Mouse (Mus musculus): ENCODE measurements around the gene Txndc5. TPM values are rescaled to one million over a fixed set of nuclear protein-coding genes. Genes with fewer than 3 reads are reported as not detected.

Gene Txndc5
- polyA plus RNA-seq, 1 experiment from 2014 or later: 91.6 TPM

DNA sequence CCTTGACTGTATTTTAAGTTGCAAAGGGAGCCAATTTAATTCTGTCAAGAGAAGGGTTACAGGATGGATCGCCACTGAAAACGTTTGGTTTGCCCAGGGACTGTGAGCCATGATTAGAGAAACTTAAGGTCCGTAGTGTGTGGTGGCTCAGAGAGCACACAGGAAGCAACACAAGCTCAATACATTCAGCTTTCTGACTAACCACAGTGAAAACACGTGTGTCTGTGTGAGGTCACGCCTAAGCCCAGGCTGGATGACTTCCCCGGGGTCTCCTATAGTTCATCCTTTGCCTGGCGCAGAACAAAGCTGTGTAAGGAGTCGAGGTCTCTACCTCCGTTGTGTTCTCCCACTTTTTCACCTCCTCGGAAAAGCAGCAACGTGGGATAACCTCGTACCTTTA, 27.3 kb downstream of the Txndc5 start:
- no peak overlapping the region for H3K4me3 ChIP-seq (replicated peaks)
- no peak for ATAC-seq (ENCODE audit: low FRiP score)
- H3K27me3 ChIP-seq (replicated peaks): no peaks in the 10 kb centered on the region
- 92% methylated on average over 12 of the region's 12 CpGs for WGBS
- no peaks in the 10 kb centered on the region for H3K4me1 ChIP-seq
- peaks cover 61% of the 10 kb centered on the region for H3K36me3 ChIP-seq
- no peak overlapping the region for H3K4me2 ChIP-seq
- H3K27ac ChIP-seq (replicated peaks): no peak overlapping the region
- no peaks in the 10 kb centered on the region for H3K9me3 ChIP-seq (replicated peaks)
- no peak overlapping the region for H3K9ac ChIP-seq (replicated peaks)

DNA sequence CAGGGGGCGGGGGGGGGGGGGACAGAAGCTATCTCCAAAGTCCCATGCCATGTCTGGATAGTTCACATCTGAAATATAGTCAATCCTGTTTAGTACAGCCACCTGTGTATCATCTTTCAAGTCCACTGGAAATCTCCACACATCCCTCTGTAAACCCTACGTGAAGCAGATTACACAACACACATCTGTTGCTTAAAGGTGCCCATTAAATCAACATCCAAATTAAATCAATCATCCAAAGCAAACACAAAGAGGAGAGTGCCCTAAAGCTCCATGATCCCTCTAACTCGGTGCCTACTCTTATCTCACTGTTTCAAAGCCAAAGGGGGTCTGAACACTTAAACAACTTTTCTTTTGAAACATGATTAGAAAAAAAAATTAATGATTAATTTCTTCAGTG, 31.9 kb downstream of the Txndc5 start:
- H3K9me3 ChIP-seq (replicated peaks): no peaks in the 10 kb centered on the region
- no peak overlapping the region for H3K27ac ChIP-seq (replicated peaks)
- H3K9ac ChIP-seq (replicated peaks): no peak overlapping the region
- no peak overlapping the region for H3K4me2 ChIP-seq
- 65% methylated on average over 3 of the region's 3 CpGs for WGBS
- peaks cover 25% of the 10 kb centered on the region for H3K36me3 ChIP-seq
- no peak for ATAC-seq (ENCODE audit: low FRiP score)
- no peak overlapping the region for H3K4me3 ChIP-seq (replicated peaks)
- H3K27me3 ChIP-seq (replicated peaks): no peaks in the 10 kb centered on the region
- H3K4me1 ChIP-seq: no peaks in the 10 kb centered on the region

DNA sequence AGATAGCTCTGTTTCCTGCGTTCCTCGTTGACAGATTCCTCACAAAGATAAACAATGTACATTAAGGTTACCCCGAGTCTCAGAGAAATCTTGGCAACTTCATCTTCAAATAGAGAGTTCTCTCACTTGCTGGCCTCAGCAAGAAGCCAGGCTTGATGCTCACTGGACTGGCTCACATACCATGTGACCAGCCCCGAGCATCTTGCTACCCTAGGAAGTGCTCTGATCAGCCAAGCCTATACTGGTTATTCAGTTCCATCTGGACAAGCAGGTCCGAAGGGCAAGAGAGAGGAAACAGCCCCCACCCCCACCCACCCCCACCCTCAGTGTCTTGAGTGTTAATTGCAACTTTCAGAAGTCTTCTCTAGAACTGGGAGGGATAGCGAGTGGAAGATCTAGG, 41.9 kb downstream of the Txndc5 start:
- WGBS: 94% methylated on average over 6 of the region's 6 CpGs
- Histone ChIP-seq H3K27me3 (replicated peaks) (no peaks in the 10 kb centered on the region), H3K4me2 (no peak overlapping the region), H3K36me3 (no peaks in the 10 kb centered on the region), H3K9ac (replicated peaks) (no peak overlapping the region), H3K27ac (replicated peaks) (no peak overlapping the region), H3K9me3 (replicated peaks) (no peaks in the 10 kb centered on the region), H3K4me3 (replicated peaks) (no peak overlapping the region), H3K4me1 (no peaks in the 10 kb centered on the region)
- no peak for ATAC-seq (ENCODE audit: low FRiP score)

DNA sequence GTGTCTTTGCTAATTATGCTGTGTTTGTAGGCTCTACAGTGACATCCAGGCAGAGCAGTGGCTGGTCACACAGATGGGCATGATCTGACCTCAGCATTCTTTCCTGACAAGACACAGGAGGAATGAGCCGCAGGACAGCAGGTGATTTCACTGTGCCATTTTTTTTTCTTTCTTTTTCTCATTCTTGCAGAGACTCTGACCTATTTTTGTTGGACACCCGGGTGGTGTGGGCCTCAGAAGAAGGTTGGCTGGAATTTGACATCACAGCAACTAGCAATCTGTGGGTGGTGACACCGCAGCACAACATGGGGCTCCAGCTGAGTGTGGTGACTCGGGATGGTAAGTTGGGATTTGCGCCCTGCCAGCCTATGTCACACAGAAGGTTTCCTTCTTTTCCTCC, 43.9 kb downstream of the Txndc5 start:
- Histone ChIP-seq H3K9me3 (replicated peaks) (no peaks in the 10 kb centered on the region), H3K27me3 (replicated peaks) (no peaks in the 10 kb centered on the region), H3K27ac (replicated peaks) (no peak overlapping the region), H3K4me2 (no peak overlapping the region), H3K4me3 (replicated peaks) (no peak overlapping the region), H3K4me1 (no peaks in the 10 kb centered on the region), H3K36me3 (no peaks in the 10 kb centered on the region), H3K9ac (replicated peaks) (no peak overlapping the region)
- ATAC-seq (ENCODE audit: low FRiP score): no peak
- 89% methylated on average over 5 of the region's 5 CpGs for WGBS

- no peak overlapping the region for H3K9ac ChIP-seq (replicated peaks)
- H3K4me2 ChIP-seq: no peak overlapping the region
- H3K27me3 ChIP-seq (replicated peaks): no peaks in the 10 kb centered on the region
- WGBS: 83% methylated on average over 7 of the region's 7 CpGs
- H3K27ac ChIP-seq (replicated peaks): no peak overlapping the region
- no peaks in the 10 kb centered on the region for H3K36me3 ChIP-seq
- ATAC-seq (ENCODE audit: low FRiP score): no peak
- no peak overlapping the region for H3K4me3 ChIP-seq (replicated peaks)
- H3K4me1 ChIP-seq: no peaks in the 10 kb centered on the region
- H3K9me3 ChIP-seq (replicated peaks): no peaks in the 10 kb centered on the region
Measured at GRCm38 (mm10) chr13:38481021-38481420, 47.6 kb downstream of the Txndc5 start.

- no peaks in the 10 kb centered on the region for H3K4me1 ChIP-seq
- H3K27me3 ChIP-seq (replicated peaks): no peaks in the 10 kb centered on the region
- 42% methylated on average over 8 of the region's 8 CpGs for WGBS
- H3K27ac ChIP-seq (replicated peaks): no peak overlapping the region
- H3K4me3 ChIP-seq (replicated peaks): no peak overlapping the region
- no peak overlapping the region for H3K4me2 ChIP-seq
- no peaks in the 10 kb centered on the region for H3K9me3 ChIP-seq (replicated peaks)
- no peak overlapping the region for H3K9ac ChIP-seq (replicated peaks)
- H3K36me3 ChIP-seq: no peaks in the 10 kb centered on the region
- no peak for ATAC-seq (ENCODE audit: low FRiP score)
Measured at GRCm38 (mm10) chr13:38476936-38477335, 51.7 kb downstream of the Txndc5 start.

GRCm38 (mm10) chr13:38473497-38473896, 55.1 kb downstream of the Txndc5 start:
- Histone ChIP-seq H3K4me3 (replicated peaks) (no peak overlapping the region), H3K4me2 (no peak overlapping the region), H3K36me3 (no peaks in the 10 kb centered on the region), H3K27me3 (replicated peaks) (no peaks in the 10 kb centered on the region), H3K9me3 (replicated peaks) (no peaks in the 10 kb centered on the region), H3K27ac (replicated peaks) (no peak overlapping the region), H3K9ac (replicated peaks) (no peak overlapping the region), H3K4me1 (no peaks in the 10 kb centered on the region)
- 90% methylated on average over 6 of the region's 6 CpGs for WGBS
- no peak for ATAC-seq (ENCODE audit: low FRiP score)

- WGBS: 93% methylated on average over 4 of the region's 4 CpGs
- H3K27me3 ChIP-seq (replicated peaks): no peaks in the 10 kb centered on the region
- H3K4me3 ChIP-seq (replicated peaks): no peak overlapping the region
- no peak overlapping the region for H3K4me2 ChIP-seq
- no peaks in the 10 kb centered on the region for H3K4me1 ChIP-seq
- H3K36me3 ChIP-seq: no peaks in the 10 kb centered on the region
- no peak for ATAC-seq (ENCODE audit: low FRiP score)
- H3K9ac ChIP-seq (replicated peaks): no peak overlapping the region
- H3K9me3 ChIP-seq (replicated peaks): no peaks in the 10 kb centered on the region
- no peak overlapping the region for H3K27ac ChIP-seq (replicated peaks)
Measured at GRCm38 (mm10) chr13:38472636-38473035, 56.0 kb downstream of the Txndc5 start.

- Histone ChIP-seq H3K9ac (replicated peaks) (no peak overlapping the region), H3K4me1 (no peaks in the 10 kb centered on the region), H3K4me3 (replicated peaks) (no peak overlapping the region), H3K4me2 (no peak overlapping the region), H3K36me3 (no peaks in the 10 kb centered on the region), H3K9me3 (replicated peaks) (no peaks in the 10 kb centered on the region), H3K27me3 (replicated peaks) (no peaks in the 10 kb centered on the region), H3K27ac (replicated peaks) (no peak overlapping the region)
- 84% methylated on average over 5 of the region's 5 CpGs for WGBS
- no peak for ATAC-seq (ENCODE audit: low FRiP score)
Measured at GRCm38 (mm10) chr13:38470882-38471281, 57.7 kb downstream of the Txndc5 start.

GRCm38 (mm10) chr13:38463410-38463809, 65.2 kb downstream of the Txndc5 start:
- Histone ChIP-seq H3K27me3 (replicated peaks) (no peaks in the 10 kb centered on the region), H3K4me1 (no peaks in the 10 kb centered on the region), H3K27ac (replicated peaks) (no peak overlapping the region), H3K4me3 (replicated peaks) (no peak overlapping the region), H3K9ac (replicated peaks) (no peak overlapping the region), H3K36me3 (no peaks in the 10 kb centered on the region), H3K9me3 (replicated peaks) (no peaks in the 10 kb centered on the region), H3K4me2 (no peak overlapping the region)
- 77% methylated on average over 1 of the region's 1 CpGs for WGBS
- ATAC-seq (ENCODE audit: low FRiP score): no peak

DNA sequence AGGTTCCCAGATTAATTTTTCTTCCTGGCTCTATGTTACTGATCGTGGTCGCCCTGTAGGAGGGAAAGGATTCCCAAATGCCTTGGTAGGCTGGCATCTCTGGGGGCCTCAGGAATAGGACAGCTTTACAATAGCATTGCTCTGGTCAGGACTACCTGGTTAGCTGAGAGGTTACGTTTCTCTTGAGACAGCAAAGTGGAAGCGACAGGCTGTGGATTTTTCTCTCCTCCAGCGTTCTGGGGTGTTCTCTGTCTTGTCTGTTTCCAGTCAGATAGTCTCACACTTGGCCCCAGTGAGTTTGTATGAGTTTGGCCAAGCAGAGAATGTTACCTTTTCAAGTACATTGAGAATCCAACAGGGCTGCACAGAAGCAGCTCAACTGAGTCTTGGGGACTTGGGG, 77.2 kb downstream of the Txndc5 start:
- Histone ChIP-seq H3K27ac (replicated peaks) (no peak overlapping the region), H3K4me1 (no peaks in the 10 kb centered on the region), H3K4me2 (no peak overlapping the region), H3K4me3 (replicated peaks) (no peak overlapping the region), H3K36me3 (no peaks in the 10 kb centered on the region), H3K27me3 (replicated peaks) (no peaks in the 10 kb centered on the region), H3K9me3 (replicated peaks) (no peaks in the 10 kb centered on the region), H3K9ac (replicated peaks) (no peak overlapping the region)
- no peak for ATAC-seq (ENCODE audit: low FRiP score)
- 83% methylated on average over 5 of the region's 5 CpGs for whole genome bisulfite sequencing

All from neural tube, embryonic 15.5 days (tissue).